Mouse (Mus musculus) spleen, postnatal 0 days (tissue): ENCODE data around the gene Gm6482. TPM values are rescaled to one million over a fixed set of nuclear protein-coding genes. Genes with fewer than 3 reads are reported as not detected.

ENCODE experiments used
- polyA plus RNA-seq: library from polyadenylated mRNA; unstranded; fragments of >200 nt; fragmentation: Nextera tagmentation; extraction: Ambion mirVana; gene quantifications from 2 replicates; pipeline ENCODE4 v1.2.1, GENCODE M21; 2015

The Gm6482 gene
- polyA plus RNA-seq: not detected in 2 replicates

DNA sequence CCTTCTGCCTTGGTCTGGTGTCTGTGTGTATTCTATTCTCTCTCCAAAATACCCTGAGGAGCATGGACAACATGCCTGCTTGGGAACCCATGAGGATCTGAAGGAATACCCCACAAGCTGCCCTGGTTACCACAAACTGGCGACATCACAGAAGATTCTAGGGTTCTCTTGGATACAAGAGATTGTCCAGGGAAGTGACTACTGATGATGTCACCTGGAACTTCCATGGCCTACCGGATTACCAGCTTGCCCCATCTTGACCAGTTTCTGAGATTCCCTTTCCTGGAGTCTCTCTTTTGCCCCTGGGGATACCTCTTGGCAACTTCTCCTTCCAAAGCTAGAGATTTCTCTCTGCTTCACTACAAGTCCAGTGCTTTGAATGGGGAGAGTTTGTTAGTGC, at the start of gene Gm6482:
Gene Gm6482 (minus strand): TSS at position 101 of the 400 bp plus-strand sequence.

DNA sequence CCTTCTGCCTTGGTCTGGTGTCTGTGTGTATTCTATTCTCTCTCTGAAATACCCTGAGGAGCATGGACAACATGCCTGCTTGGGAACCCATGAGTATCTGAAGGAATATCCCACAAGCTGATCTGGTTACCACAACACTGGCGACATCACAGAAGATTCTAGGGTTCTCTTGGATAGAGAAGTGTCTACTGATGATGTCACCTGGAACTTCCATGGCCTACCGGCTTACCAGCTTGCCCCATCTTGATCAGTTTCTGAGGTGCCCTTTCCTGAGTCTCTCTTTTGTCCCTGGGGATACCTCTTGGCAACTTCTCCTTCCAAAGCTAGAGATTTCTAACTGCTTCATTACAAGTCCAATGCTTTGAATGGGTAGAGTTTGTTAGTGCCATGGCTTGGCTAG, 45.3 kb upstream of the Gm6482 start, which contains the start of gene Gm7954:
Gene Gm7954 (minus strand): TSS at position 101 of the 400 bp plus-strand sequence.

DNA sequence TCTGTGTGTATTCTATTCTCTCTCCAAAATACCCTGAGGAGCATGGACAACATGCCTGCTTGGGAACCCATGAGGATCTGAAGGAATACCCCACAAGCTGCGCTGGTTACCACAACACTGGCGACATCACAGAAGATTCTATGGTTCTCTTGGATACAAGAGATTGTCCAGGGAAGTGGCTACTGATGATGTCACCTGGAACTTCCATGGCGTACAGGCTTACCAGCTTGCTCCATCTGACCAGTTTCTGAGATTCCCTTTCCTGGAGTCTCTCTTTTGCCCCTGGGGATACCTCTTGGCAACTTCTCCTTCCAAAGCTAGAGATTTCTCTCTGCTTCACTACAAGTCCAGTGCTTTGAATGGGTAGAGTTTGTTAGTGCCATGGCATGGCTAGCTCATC, 21.8 kb downstream of the Gm6482 start, which contains the start of gene Gm7945:
Gene Gm7945 (minus strand): TSS at position 101 of the 400 bp plus-strand sequence.

Other genes starting within 250 kb of the Gm6482 start
- 0.12 TPM in 1 of 2 replicates, not detected in the other for gene Sftpd, start 223.1 kb downstream of the Gm6482 start, polyA plus RNA-seq
- not detected in 2 replicates for gene Gm2832, start 129.5 kb downstream of the Gm6482 start, polyA plus RNA-seq
- not detected in 2 replicates for gene Gm5798, start 59.7 kb downstream of the Gm6482 start, polyA plus RNA-seq
- not detected in 2 replicates for gene Gm7945, start 21.9 kb downstream of the Gm6482 start, polyA plus RNA-seq
- gene Gm7954, start 45.2 kb upstream of the Gm6482 start, polyA plus RNA-seq: not detected in 2 replicates
- gene Gm3486, start 81.2 kb upstream of the Gm6482 start, polyA plus RNA-seq: not detected in 2 replicates
- gene Gm7970, start 147.3 kb upstream of the Gm6482 start, polyA plus RNA-seq: not detected in 2 replicates
- not detected in 2 replicates for gene 1700049E17Rik2, start 164.9 kb upstream of the Gm6482 start, polyA plus RNA-seq
- gene Gm3072, start 216.3 kb upstream of the Gm6482 start, polyA plus RNA-seq: not detected in 2 replicates
- gene Gm3676, start 238.2 kb upstream of the Gm6482 start, polyA plus RNA-seq: not detected in 2 replicates